Mouse (Mus musculus): ENCODE measurements around the gene Mier2.

- TF ChIP-seq EP300 (IDR thresholded peaks at IDR 0.05) (no peak), CTCF (IDR thresholded peaks at IDR 0.05) (no peak)
Measured at GRCm38 (mm10) chr10:79526661-79527452, 28.1 kb downstream of the Mier2 start.
